Mouse (Mus musculus): Measurements from ENCODE around the gene Bola1.

DNA sequence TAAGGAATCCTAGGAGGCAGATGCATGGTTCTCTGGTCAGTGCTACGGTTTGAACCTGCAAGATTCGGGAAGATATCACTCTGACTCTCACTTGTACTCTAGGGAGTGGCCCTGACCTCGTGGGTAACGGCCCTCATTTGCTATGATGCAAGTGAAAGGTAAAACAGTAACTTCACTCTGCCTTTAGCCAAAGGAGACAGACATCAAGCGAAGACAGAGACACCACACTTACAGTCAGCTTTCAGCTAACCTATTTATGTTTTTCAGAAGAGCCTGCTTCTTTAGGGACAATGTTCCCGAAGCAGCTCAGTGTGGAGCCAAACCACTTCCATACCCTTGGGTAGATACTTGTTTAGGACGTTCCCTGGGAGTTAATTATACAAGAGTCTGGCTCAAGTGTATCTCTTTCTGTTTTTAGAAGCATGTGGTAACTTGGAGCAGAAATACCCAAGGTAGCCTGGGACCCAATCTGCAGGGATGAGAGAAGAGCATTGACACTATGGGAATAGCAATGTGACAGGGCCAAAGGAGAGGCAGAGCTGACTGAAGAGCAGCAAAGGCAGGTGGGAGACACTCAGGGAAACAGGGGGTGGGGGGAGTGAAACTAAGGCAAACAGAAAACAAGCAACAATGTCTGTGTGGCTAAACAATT, 24.5 kb upstream of the Bola1 start:
- TF ChIP-seq CTCF (IDR thresholded peaks at IDR 0.05; ENCODE audit: borderline replicate concordance, insufficient read depth, low read length) (no peak), POLR2A (IDR thresholded peaks at IDR 0.05; ENCODE audit: low read depth, low read length) (no peak; the same call in 1 of the 2 replicates)

All from embryonic fibroblast, embryonic 13.5 days (primary cell).